Mouse (Mus musculus) c-Kit-positive CD71-positive TER-119-negative erythroid progenitor cells, embryonic 14.5 days (primary cell): ENCODE results near the gene Satb2.
"Not testable (repeated sequence)": the region's sequence is repeated elsewhere in the genome, so short reads cannot be mapped to it uniquely, and the experiment has no call there.

Source experiments
- DNase-seq: peaks from one replicate; pipeline ENCODE4 v3.0.0-alpha.2; 2013; ENCODE audit warnings: low read depth

Satb2 gene

GRCm38 (mm10) chr1:56833307-56833706, 145.1 kb downstream of the Satb2 start:
- DNase-seq = no peak

GRCm38 (mm10) chr1:56832738-56833137, 145.7 kb downstream of the Satb2 start:
- DNase-seq = no peak

DNA sequence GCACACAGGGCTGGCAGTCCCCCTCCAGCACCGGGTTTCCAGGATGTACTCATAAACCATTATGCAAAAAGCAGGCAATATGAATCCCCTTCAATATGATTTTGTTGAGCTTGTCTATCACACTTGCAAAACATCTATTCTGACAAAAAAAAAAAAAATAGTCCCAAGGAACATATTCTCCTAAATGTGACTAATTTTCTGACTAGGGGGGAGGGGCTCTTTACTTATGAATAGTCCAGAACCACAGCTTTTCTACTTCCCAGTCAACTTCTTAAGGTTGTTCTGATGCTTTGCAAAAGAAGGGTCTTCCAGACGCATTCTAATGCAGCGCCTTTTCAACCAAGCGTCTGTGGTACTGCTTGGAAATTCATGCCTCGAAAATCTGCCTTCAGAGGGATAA, 155.7 kb downstream of the Satb2 start:
- DNase-seq = no peak

- no peak for DNase-seq
These were observed 156.4 kb downstream of the Satb2 start for GRCm38 (mm10) chr1:56822025-56822424.

- DNase-seq = no peak
These were observed 164.9 kb downstream of the Satb2 start for GRCm38 (mm10) chr1:56813506-56813905.

DNA sequence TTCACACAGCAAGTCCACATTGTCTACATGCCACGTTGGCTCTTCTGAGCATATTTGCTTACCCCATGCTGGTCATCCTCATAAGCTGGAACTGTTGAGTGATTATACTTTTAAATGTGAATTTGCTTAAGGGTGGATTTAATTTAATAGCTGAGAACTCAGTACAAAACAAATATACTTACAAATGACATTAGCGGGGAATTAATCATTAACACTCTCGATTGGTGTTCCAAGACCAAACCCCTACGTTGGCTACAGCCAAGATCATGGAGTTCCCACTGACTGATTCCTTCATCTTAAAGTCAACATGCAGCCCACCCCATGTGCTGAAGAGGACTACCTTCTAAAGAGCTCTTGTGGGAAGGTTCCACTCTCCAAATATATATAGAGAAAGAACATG, 165.5 kb downstream of the Satb2 start:
- no peak for DNase-seq

DNA sequence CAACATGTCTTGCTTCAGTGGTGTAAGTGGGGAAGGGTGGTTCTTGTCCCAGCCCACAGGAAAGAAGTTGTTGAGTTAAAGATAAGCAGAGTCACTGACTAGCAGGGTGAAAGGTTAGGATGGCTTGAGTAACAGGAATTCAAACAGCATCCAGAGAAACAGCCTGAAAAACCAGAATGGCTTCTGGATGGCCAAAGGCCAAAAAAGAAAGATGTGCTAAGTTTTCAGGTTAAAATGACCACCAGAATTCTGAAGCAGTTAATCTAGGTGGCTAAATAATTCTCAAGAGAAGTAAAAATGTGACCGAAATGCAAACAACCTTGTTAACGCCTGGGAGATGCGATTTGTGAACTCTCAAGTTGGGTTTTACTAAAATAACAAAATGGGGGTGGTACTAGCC, 167.0 kb downstream of the Satb2 start:
- DNase-seq = no peak

GRCm38 (mm10) chr1:56806006-56806405, 172.4 kb downstream of the Satb2 start:
- no peak for DNase-seq

DNA sequence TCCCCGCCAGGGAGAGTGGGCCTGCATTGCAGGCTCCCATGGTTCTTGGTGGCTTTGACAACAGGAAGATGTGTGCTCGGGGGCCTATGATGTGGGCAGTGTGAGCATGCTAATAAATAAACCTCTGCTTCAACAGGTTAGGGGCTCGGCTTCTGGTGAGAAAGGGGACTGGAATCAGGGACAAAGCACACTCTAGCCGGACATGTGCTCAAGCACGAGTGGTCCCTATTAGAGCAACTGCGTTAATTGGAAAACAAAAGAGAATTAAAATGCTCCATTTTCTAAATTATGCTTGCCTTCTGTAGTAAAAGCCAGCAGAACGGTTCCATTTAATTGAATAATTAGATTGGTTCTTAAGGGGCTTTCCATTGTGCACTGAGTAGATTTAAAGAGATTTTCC, 177.8 kb downstream of the Satb2 start:
- no peak for DNase-seq

GRCm38 (mm10) chr1:56795016-56795608, 183.3 kb downstream of the Satb2 start:
- no peak for DNase-seq

DNA sequence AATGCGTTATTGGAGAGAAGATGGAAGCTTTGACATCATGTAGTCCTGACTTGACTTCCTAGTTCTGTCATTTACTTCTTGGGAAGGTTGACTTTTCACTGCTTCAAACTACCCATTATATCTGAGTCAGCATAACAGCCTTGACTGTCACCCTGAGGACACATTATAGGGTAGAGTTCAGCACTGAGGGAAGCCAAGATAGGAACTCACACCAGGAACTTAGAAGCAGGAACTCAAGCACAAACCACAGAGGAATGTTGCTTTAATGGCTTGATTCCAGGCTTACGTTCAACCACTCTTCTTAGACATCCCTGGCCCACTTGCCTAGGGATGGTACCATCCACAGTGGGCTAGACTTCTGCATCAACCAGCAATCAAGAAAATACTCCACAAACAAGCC, 188.8 kb downstream of the Satb2 start:
- DNase-seq = no peak

GRCm38 (mm10) chr1:56782139-56782538, 196.3 kb downstream of the Satb2 start:
- not testable (repeated sequence) for DNase-seq

GRCm38 (mm10) chr1:56764205-56764604, 214.2 kb downstream of the Satb2 start:
- DNase-seq = no peak

DNA sequence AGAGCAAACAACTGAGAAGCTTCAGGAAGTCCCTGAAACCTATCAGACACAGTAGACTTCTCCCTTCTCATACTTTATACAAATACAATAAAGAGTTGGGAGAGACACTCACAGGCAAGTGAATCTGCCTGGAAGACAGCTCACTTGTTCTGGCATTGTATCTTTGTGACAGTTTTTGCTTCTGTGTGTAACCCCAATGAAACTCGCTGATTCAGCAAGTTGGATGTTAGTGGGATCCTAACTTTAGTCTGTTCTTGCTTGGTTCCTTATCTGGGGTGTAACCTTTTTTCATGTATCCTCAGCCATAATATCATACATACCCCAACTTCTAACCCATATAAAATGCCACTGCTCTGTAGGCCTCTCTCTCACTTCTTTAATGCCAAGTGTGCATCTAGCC, 216.9 kb downstream of the Satb2 start:
- DNase-seq = no peak

- no peak for DNase-seq
These were observed 225.2 kb downstream of the Satb2 start for GRCm38 (mm10) chr1:56753283-56753682.

- no peak for DNase-seq
These were observed 227.8 kb downstream of the Satb2 start for GRCm38 (mm10) chr1:56750693-56751092.

GRCm38 (mm10) chr1:56749629-56750311, 228.7 kb downstream of the Satb2 start:
- no peak for DNase-seq

GRCm38 (mm10) chr1:56748876-56749493, 229.5 kb downstream of the Satb2 start:
- DNase-seq = no peak
